Mouse (Mus musculus) fibroblast of lung, adult 2 months (primary cell): Measurements from ENCODE around the gene Olfr622.

ENCODE experiments used
- DNase-seq: peaks from one replicate; pipeline ENCODE4 v3.0.0-alpha.2; 2011; ENCODE audit warnings: low read depth

Olfr622 gene

DNA sequence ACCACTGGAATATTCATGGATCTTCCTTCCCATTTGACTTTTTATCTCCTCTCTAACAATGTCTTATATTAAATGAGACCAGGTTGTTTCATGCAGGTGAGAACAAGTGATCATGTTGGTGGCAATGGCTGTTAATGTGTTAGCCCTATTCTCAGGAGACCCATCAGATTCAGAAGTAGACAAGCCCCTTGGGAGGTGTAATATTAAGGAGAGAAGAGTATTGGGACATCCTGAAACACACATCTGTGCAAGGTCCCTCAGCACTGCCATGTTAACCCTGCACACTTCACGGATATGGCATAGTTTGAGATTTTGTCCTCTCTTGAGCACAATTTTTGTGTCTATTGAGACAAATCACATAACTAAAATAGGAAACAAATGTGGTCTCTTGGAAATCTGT lies at the start of gene Olfr622:
Gene Olfr622, minus strand, starts transcription at position 101 of the 400 bp plus-strand sequence.
- no peak for DNase-seq

DNA sequence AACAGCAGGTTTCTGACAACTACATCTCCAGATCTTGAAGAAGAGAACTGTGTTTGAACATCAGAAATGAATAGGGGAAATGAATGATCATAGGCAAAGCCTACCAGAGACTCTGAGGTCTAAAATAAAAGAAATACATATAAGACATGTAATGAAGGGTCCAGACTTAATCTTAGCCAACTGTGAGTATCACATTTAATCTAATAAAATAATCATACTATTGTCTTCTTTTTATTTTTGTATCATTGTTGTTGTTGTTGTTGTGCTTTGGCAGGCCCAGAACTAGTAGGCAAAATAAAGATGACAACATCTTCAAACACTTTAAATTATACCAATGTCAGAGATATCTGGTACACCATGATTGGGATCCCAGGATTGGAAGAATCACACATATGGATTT lies 39.9 kb upstream of the Olfr622 start, which contains the start of gene Olfr625-ps1:
Gene Olfr625-ps1, plus strand, starts transcription at position 301 of the 400 bp plus-strand sequence.
- DNase-seq: no peak

DNA sequence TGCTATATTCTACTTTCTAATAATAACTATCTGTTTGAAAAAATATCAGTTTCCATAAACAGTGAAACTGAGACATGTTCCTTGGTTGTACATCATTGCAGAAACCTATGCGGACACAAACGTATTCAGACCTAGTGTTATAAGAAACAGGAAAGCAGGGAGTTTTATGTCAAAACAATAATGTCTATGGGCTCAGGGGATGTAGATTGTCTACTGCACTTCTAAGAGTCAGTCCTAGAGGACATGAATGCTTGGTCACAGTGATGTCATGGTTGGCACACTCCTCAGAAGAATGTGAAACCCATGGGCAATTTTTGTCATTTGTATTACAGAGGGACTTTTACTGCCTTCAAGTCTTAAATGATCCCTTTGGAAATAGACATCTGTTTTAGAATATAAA lies 28.6 kb upstream of the Olfr622 start, which contains the start of gene Olfr624:
Gene Olfr624, minus strand, starts transcription at position 101 of the 400 bp plus-strand sequence.
- DNase-seq: no peak

DNA sequence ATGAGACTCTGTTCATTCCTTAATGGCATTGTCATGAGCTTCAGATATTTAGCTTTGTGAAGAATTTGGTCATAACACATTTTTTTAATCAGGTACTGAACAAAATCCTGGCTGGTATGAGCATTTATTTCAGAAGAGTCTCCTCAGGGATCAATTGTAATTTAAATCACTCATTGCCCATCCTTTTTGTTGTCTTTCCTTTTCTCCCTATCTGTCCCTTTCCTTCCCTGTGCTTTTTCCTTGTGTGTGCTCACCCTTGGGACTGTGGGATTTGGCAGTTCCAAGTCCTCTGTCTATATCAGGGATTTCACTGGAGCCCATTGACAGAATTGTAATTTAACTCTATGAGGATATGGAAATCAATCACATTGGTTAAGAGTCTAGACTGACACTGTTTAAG lies 21.1 kb upstream of the Olfr622 start, which contains the start of gene Olfr623:
Gene Olfr623, minus strand, starts transcription at position 101 of the 400 bp plus-strand sequence.
- no peak for DNase-seq

DNA sequence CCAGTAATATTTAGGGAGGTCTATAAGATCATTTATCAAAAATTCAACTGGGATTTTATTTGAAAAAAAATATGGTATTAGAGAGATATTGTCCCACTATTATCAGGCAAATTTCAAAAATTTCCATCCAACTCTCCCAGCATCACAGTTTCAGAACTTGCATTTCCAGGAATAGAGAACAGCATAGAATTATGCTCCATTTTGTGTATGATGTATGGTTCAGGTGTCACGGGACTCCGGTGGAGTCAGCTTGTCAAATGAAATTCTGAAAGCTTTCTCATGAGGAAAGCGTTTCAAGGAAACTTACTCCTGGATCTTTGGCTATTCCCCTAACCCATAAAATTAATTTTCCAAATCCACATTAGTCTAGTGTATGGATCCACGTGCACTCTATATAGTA lies 1.6 kb upstream of the Olfr622 start:
- no peak for DNase-seq

DNA sequence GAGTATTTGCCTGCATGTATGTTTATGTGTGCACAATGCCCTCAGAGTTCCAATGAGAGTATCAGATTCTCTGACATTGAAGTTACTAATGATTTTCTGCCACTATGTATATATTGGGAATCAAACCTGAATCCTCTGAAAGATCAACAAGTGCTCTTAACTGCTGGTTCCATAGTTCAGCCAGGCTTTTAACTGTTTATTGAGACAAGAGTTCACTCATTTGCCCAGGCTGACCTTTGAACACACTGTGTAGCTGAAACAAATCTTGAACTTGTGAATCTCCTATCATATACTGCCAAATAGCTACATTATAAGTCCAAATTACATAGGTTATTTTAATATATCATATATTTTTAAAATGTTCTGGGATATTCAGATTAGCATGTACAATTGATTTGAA lies 5.7 kb downstream of the Olfr622 start:
- DNase-seq: no peak

DNA sequence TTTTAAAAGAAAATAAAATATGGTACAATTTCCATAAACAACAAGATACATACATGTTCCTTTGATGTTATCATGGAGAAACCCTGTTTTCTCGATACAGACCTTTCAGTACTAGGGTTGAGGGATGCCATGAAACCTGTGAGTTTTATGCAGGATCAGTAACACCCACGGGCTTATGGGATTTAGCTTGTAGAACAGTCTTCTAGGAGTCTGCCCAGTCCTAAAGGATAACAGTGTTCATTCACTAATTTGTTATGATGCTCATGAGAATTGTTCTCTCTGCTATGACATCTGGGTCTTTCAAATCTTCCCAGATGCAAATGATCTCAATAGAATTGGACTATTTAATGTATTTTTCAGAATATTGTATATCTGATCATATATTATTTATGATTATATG lies 30.1 kb downstream of the Olfr622 start, which contains the start of gene Olfr620:
Gene Olfr620, minus strand, starts transcription at position 101 of the 400 bp plus-strand sequence.
- no peak for DNase-seq

DNA sequence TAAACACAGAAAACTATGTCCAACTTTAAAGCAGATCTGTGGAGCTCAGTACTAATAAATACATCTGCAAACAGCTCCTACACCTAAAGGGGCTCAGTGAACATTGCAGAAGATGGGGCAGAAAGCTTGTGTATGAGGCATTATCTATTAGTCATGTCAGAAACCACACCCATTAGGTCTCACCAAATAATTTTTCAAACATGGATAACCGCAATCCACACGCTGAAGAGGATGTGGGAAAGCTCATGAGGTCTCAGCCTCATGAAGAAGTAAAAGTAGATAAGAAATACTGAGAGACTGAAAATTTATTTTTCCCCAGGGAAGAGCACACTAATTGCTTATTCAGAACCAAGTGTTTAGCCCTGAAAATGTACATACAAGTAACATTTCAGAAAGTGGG lies 35.1 kb downstream of the Olfr622 start:
- no peak for DNase-seq

DNA sequence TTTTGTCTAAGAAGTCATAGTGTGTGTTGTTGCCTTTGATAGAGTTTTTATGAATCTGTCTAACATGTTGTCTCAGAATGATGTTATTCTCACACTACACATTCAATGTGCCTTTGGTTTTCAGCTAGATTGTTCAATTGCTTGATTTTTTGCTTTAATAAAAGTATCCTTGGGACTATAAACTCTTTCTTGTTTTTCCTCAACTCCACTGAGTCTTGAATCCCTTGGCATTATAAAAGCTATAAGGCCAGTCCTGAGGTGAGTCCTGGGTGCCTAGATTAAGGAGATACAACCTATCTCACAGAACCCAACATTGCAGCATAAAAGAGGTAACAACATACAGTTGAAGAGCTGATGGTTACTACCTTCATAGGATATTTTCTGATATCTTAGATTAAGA lies 42.2 kb downstream of the Olfr622 start, which contains the start of gene Olfr619:
Gene Olfr619, plus strand, starts transcription at position 301 of the 400 bp plus-strand sequence.
- no peak for DNase-seq

DNA sequence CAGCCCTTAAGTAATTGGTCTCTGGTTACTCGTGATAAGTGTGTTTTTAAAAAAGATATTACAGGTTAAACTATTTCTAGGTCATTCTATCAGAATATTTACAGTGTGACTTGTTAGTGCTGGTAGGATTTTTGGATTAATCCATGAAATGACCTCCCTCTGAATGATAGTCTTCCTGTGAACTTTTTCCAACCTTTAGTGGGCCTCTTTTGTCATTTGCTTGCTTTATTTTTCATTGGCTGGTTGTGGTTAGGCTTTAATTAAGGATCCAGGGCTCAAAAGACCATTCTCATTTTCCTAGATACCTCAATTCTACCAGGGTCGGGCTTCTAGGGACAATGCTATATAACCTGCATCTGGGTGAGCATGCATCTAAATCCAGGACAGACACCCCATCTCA lies 52.7 kb downstream of the Olfr622 start, which contains the start of gene Olfr618:
Gene Olfr618, plus strand, starts transcription at position 301 of the 400 bp plus-strand sequence.
- no peak for DNase-seq
